Mouse (Mus musculus) forebrain, embryonic 14.5 days (tissue): ENCODE data around the gene Enox1. TPM values are rescaled to one million over a fixed set of nuclear protein-coding genes. Genes with fewer than 3 reads are reported as not detected.
A peak's percentile ranks its signal among the peaks of the same experiment; 100 is the strongest.

Experiments used
- ATAC-seq: fragments of 200-750 bp; cut with Nextera tagmentation; 2 replicates; pipeline ENCODE4 v1.8.0; 2017; ENCODE audit warnings: mild to moderate bottlenecking, moderate library complexity
- DNase-seq: peaks from one replicate; pipeline ENCODE4 v3.0.0-alpha.2; 2015; ENCODE audit warnings: low spot score
- H3K27ac ChIP-seq: fragments of 300-500 bp; sonication (generic); 2 replicates; pipeline ENCODE4 v1.5.1; 2014; ENCODE audit warnings: low read depth, mild to moderate bottlenecking, control low read depth, low read length, moderate library complexity
- H3K27me3 ChIP-seq: fragments of 300-500 bp; sonication (generic); replicated peaks from 2 replicates; pipeline ENCODE4 v1.6.1; 2014; ENCODE audit warnings: low read length, control low read depth, mixed read lengths; ENCODE audit not compliant: control insufficient read depth, insufficient read depth
- H3K36me3 ChIP-seq: fragments of 300-500 bp; sonication (generic); 2 replicates; pipeline ENCODE4 v1.6.1; 2014; ENCODE audit warnings: low read length, control low read depth; ENCODE audit not compliant: control insufficient read depth, insufficient read depth
- H3K4me1 ChIP-seq: fragments of 300-500 bp; sonication (generic); 2 replicates; pipeline ENCODE4 v1.6.1; 2014; ENCODE audit warnings: antibody characterized with exemption, low read length, control low read depth; ENCODE audit not compliant: control insufficient read depth, insufficient read depth
- H3K4me2 ChIP-seq: fragments of 300-500 bp; sonication (generic); 2 replicates; pipeline ENCODE4 v1.6.1; 2014; ENCODE audit warnings: mild to moderate bottlenecking, control low read depth, low read length
- H3K4me3 ChIP-seq: fragments of 300-500 bp; sonication (generic); 2 replicates; pipeline ENCODE4 v1.5.1; 2014; ENCODE audit warnings: low read depth, low read length, control low read depth
- H3K9ac ChIP-seq: fragments of 300-500 bp; sonication (generic); 2 replicates; pipeline ENCODE4 v1.6.1; 2014; ENCODE audit warnings: mild to moderate bottlenecking, low read length, control low read depth, moderate library complexity
- H3K9me3 ChIP-seq: fragments of 300-500 bp; sonication (generic); replicated peaks from 2 replicates; pipeline ENCODE4 v1.6.1; 2016; ENCODE audit warnings: low read length, control low read depth, mixed read lengths; ENCODE audit not compliant: control insufficient read depth
- WGBS: fragments of 180-500 bp; shearing (Covaris S2); extraction: QIAGEN DNeasy Blood & Tissue Kit; methylation state at CpG from one replicate; pipeline ENCODE4 v1.1.7; 2014; 5-methylcytosine and 5-hydroxymethylcytosine counted together
- polyA plus RNA-seq: library from polyadenylated mRNA; unstranded; fragments of >200 nt; fragmentation: Nextera tagmentation; extraction: Ambion mirVana; gene quantifications from 2 replicates; pipeline ENCODE4 v1.2.1, GENCODE M21; 2014

The Enox1 gene
- polyA plus RNA-seq, 1 experiment from 2014 or later: 28.0 TPM

GRCm38 (mm10) chr14:77180241-77180640 is 23.7 kb downstream of the Enox1 start:
- Histone ChIP-seq H3K4me1 (no peaks in the 10 kb centered on the region), H3K9me3 (no peaks in the 10 kb centered on the region), H3K36me3 (no peaks in the 10 kb centered on the region), H3K27ac (no peak overlapping the region), H3K9ac (no peak overlapping the region), H3K4me3 (no peak overlapping the region), H3K27me3 (no peaks in the 10 kb centered on the region), H3K4me2 (no peak overlapping the region)
- DNase-seq: no peak
- 82% methylated on average over 7 of the region's 7 CpGs for WGBS
- ATAC-seq: no peak

- ATAC-seq (no peak), DNase-seq (no peak)
- no peaks in the 10 kb centered on the region for H3K27me3 ChIP-seq
- H3K4me2 ChIP-seq: no peak overlapping the region
- H3K9me3 ChIP-seq: no peaks in the 10 kb centered on the region
- H3K4me1 ChIP-seq: no peaks in the 10 kb centered on the region
- H3K9ac ChIP-seq: no peak overlapping the region
- WGBS: 81% methylated on average over 13 of the region's 13 CpGs
- H3K36me3 ChIP-seq: no peaks in the 10 kb centered on the region
- H3K4me3 ChIP-seq: no peak overlapping the region
- no peak overlapping the region for H3K27ac ChIP-seq
These were observed 24.3 kb downstream of the Enox1 start for GRCm38 (mm10) chr14:77180753-77181374.

DNA sequence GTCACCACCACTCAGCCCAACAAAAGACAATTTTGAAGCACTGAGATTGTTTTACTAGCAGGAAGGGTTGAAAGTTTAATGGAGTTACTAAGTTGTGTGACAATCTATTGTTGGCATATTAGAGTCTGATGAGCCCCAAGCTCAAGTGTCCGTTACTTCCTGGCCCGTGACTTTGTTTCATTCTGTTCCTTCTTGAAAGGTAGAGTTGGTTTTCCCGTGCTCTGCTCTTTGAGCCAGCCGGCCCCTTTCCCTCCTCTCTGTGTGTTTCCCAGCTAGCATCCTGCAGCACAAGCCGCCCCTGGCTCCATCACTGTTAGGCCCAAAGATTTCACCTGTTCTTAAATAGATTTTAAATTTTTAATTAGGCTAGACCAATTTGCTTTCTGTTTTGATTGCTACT is 26.9 kb downstream of the Enox1 start:
- Histone ChIP-seq H3K27me3 (no peaks in the 10 kb centered on the region), H3K4me2 (no peak overlapping the region), H3K9me3 (no peaks in the 10 kb centered on the region), H3K36me3 (no peaks in the 10 kb centered on the region), H3K9ac (no peak overlapping the region), H3K4me3 (no peak overlapping the region), H3K27ac (no peak overlapping the region), H3K4me1 (no peaks in the 10 kb centered on the region)
- 87% methylated on average over 5 of the region's 5 CpGs for WGBS
- DNase-seq (no peak), ATAC-seq (no peak)

- Histone ChIP-seq H3K9me3 (no peaks in the 10 kb centered on the region), H3K27ac (no peak overlapping the region), H3K9ac (no peak overlapping the region), H3K36me3 (no peaks in the 10 kb centered on the region), H3K4me3 (no peak overlapping the region), H3K4me2 (no peak overlapping the region), H3K4me1 (peaks cover 5% of the 10 kb centered on the region; the same call in 1 of the 2 replicates), H3K27me3 (no peaks in the 10 kb centered on the region)
- WGBS: 73% methylated on average over 2 of the region's 2 CpGs
- DNase-seq (no peak), ATAC-seq (no peak)
These were observed 33.6 kb downstream of the Enox1 start for GRCm38 (mm10) chr14:77190158-77190557.

GRCm38 (mm10) chr14:77195314-77196020 is 38.9 kb downstream of the Enox1 start:
- no peaks in the 10 kb centered on the region for H3K9me3 ChIP-seq
- no peak overlapping the region for H3K27ac ChIP-seq
- 41% methylated on average over 18 of the region's 18 CpGs for WGBS
- no peaks in the 10 kb centered on the region for H3K27me3 ChIP-seq
- H3K4me3 ChIP-seq: no peak overlapping the region
- ATAC-seq: peak; percentile 23; the same call in 1 of the 2 replicates
- H3K4me1 ChIP-seq: peaks cover 7% of the 10 kb centered on the region; the same call in 1 of the 2 replicates
- no peak overlapping the region for H3K4me2 ChIP-seq
- H3K9ac ChIP-seq: no peak overlapping the region
- peak; percentile 26 for DNase-seq
- no peaks in the 10 kb centered on the region for H3K36me3 ChIP-seq

DNA sequence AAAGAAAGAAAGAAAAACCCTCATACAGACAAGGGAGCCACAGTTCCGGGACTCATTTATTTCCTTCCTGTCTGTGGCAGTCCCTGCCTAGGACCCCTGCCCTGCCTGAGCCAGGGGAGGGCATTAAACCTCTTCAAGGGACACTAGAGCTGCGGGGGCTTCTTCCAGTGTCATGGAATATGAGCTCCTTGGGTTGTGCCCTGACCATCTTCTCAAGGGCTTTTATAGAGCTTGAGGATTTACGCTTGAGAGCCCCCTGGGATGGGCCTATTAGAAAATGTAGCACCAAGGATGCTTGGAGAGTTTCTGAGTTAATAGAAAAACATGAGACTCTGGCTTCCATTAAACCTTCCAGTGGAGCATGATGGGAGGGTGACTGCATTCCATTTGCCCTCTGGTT is 39.7 kb downstream of the Enox1 start:
- DNase-seq (no peak), ATAC-seq (no peak)
- Histone ChIP-seq H3K36me3 (no peaks in the 10 kb centered on the region), H3K9ac (no peak overlapping the region), H3K4me1 (peaks cover 7% of the 10 kb centered on the region; the same call in 1 of the 2 replicates), H3K27ac (no peak overlapping the region), H3K9me3 (no peaks in the 10 kb centered on the region), H3K4me3 (no peak overlapping the region), H3K27me3 (no peaks in the 10 kb centered on the region), H3K4me2 (no peak overlapping the region)
- WGBS: 72% methylated on average over 3 of the region's 3 CpGs

GRCm38 (mm10) chr14:77197414-77197915 is 40.9 kb downstream of the Enox1 start:
- H3K4me1 ChIP-seq: peaks cover 7% of the 10 kb centered on the region; the same call in 1 of the 2 replicates
- H3K27me3 ChIP-seq: no peaks in the 10 kb centered on the region
- no peak overlapping the region for H3K27ac ChIP-seq
- no peak overlapping the region for H3K4me2 ChIP-seq
- no peaks in the 10 kb centered on the region for H3K9me3 ChIP-seq
- no peak overlapping the region for H3K4me3 ChIP-seq
- no peak overlapping the region for H3K9ac ChIP-seq
- no peak for ATAC-seq
- 68% methylated on average over 2 of the region's 2 CpGs for WGBS
- peak; percentile 19 for DNase-seq
- no peaks in the 10 kb centered on the region for H3K36me3 ChIP-seq

DNA sequence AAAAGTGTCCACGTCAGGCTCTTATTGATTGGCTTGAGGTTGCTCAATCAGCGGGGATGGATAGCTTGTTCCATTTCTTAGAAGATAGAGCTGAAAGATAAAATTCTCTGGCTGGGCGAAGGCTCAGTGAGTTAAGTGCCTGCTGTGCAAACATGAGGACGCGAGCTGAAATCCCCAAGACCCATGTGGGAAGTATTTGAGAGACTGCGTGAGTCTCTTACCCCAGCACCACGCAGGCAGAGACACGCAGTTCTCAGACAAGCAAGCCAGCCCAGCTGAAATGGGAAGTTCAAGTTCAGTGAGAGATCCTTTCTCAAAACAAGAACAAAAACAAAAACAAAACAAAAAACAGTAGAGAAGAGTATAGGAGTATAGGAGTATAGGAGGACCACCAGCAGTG is 54.3 kb downstream of the Enox1 start:
- WGBS: 90% methylated on average over 8 of the region's 8 CpGs
- no peaks in the 10 kb centered on the region for H3K36me3 ChIP-seq
- ATAC-seq (no peak), DNase-seq (no peak)
- no peak overlapping the region for H3K4me2 ChIP-seq
- H3K4me1 ChIP-seq: 0 out of 2 replicates have a peak, but pooled peaks cover 3% of the 10 kb centered on the region
- H3K4me3 ChIP-seq: no peak overlapping the region
- no peak overlapping the region for H3K9ac ChIP-seq
- no peaks in the 10 kb centered on the region for H3K9me3 ChIP-seq
- no peaks in the 10 kb centered on the region for H3K27me3 ChIP-seq
- no peak overlapping the region for H3K27ac ChIP-seq

DNA sequence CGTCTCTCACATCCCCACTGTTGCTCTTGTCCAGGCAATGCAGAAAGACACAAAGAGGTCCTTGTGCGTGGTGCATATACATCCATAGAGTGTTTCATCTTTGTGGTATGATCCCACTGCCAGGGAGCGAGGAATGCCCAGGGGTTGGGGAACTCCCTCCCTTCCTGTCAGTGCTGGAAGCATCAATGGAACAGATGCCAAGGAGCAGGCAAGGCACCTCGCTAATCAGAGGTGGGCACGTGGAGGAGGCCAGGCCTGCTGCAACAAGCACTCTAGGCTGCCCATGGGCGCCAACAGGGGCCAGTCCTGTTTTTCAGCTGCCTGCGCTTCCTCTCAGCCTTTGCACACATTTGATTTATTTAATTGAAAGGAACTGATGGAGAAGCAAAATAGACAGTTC is 56.6 kb downstream of the Enox1 start:
- H3K4me3 ChIP-seq: no peak overlapping the region
- DNase-seq (peak; percentile 22), ATAC-seq (no peak)
- no peaks in the 10 kb centered on the region for H3K27me3 ChIP-seq
- no peak overlapping the region for H3K27ac ChIP-seq
- H3K4me2 ChIP-seq: no peak overlapping the region
- 51% methylated on average over 7 of the region's 7 CpGs for WGBS
- 0 out of 2 replicates have a peak, but pooled peaks cover 3% of the 10 kb centered on the region for H3K4me1 ChIP-seq
- no peaks in the 10 kb centered on the region for H3K36me3 ChIP-seq
- no peak overlapping the region for H3K9ac ChIP-seq
- H3K9me3 ChIP-seq: no peaks in the 10 kb centered on the region
